Comparison of ENCODE assay signal across 14 mouse cellular contexts in the genomic region with DNA sequence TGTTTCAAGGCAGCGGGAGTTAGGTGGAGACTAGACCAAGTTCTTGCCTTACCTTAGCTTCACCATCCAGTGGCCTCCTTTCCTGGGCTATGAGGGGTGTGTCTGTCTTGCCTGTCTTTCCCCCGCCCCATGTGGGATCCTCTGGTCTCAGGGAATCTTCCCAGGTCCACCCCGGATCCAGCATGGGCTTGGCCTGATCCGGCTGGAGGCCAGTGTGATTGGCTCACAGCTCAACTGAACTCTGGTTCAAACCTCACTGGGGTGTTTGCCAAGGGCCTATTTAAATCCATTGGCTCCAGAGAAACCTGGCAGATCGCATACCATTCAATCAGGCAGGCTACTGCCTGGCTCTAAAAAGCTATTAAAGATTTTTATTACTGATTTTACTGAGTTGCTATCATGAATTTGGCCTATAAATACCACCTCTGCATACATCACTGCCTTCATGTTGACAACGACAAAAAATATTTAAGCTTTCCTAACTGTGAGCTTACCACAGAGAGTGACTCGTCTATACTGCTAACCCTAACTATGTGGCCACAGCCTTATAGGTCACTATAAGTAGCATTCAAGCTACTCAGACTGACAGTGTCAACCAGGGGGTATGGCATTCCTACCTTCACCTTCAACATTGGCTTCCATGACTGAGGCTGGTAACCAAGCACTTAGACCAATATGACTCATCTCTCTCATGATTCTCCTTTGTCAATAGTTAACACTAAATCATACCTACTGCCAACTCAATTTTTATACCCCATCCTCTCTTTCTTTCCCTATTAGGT. TPM values are rescaled to one million over a fixed set of nuclear protein-coding genes. Genes with fewer than 3 reads are reported as not detected.
A peak's percentile ranks its signal among the peaks of the same experiment; 100 is the strongest.
DNase-seq lines count a peak whose midpoint lies in the region; ATAC-seq lines count a peak whose summit lies in the region.
"Had no signal": no experiment of that assay in that cellular context is flagged by ENCODE, and none has a peak within 500 bp of the region (broad histone marks: within the 10 kb centered on the region; RNA-seq: fewer than 3 reads in every experiment).

No protein-coding gene starts in this region.

- ATAC-seq in midbrain, embryonic 11.5 days (ENCODE audit: low FRiP score), result no peak
- no peak for ATAC-seq in neural tube, embryonic 15.5 days (ENCODE audit: low FRiP score)
- ATAC-seq: activated CD4-positive, CD25-positive, alpha-beta regulatory T cell, adult 4 months had no signal

- intact Hi-C loops in gastrocnemius, postnatal 14 days (cut with DNase I; ENCODE audit: low total_unique reads), result no loop called here
- intact Hi-C loops in left cerebral cortex, postnatal 14 days (cut with DNase I), result no loop called here

- H3K27me3 ChIP-seq in midbrain, embryonic 10.5 days (ENCODE audit: low read depth, poor library complexity, severe bottlenecking), result no peaks in the 10 kb centered on the region
- no peaks in the 10 kb centered on the region for H3K27me3 ChIP-seq in midbrain, embryonic 11.5 days (ENCODE audit: control insufficient read depth, insufficient read depth, low read length)
- no peaks in the 10 kb centered on the region for H3K27me3 ChIP-seq in neural tube, embryonic 15.5 days (replicated peaks)
- H3K27me3 ChIP-seq: CH12.LX; lung, embryonic 15.5 days had no signal

- peak; percentile 13 for DNase-seq in gastrocnemius, postnatal 14 days
- no peak for DNase-seq in gastrocnemius, postnatal 4 days (ENCODE audit: low spot score in 2 of 2)
- DNase-seq in midbrain, embryonic 10.5 days (ENCODE audit: low spot score), result no peak
- no peak for DNase-seq in midbrain, embryonic 11.5 days (ENCODE audit: low spot score, missing footprints)
- DNase-seq in cerebellum, adult 9-11 months, result peak; percentile 16
- peak; percentile 45 to 49 for DNase-seq in kidney, postnatal 36 days
- DNase-seq in left cerebral cortex, postnatal 14 days (ENCODE audit: low spot score in 2 of 2), result no peak
- DNase-seq: right cerebral cortex, postnatal 14 days had no signal

- H3K4me3 ChIP-seq in midbrain, embryonic 10.5 days, result no peak overlapping the region
- no peak overlapping the region for H3K4me3 ChIP-seq in midbrain, embryonic 11.5 days (ENCODE audit: low read depth, low read length)
- H3K4me3 ChIP-seq in neural tube, embryonic 15.5 days (replicated peaks), result no peak overlapping the region
- H3K4me3 ChIP-seq: hindbrain, embryonic 13.5 days; lung, embryonic 15.5 days; midbrain, embryonic 13.5 days had no signal

- H3K4me1 ChIP-seq in midbrain, embryonic 10.5 days, result peaks cover 43% of the 10 kb centered on the region
- H3K4me1 ChIP-seq in midbrain, embryonic 11.5 days (ENCODE audit: control insufficient read depth, insufficient read depth, low read length), result peaks cover 25% of the 10 kb centered on the region
- peaks cover 16% of the 10 kb centered on the region for H3K4me1 ChIP-seq in neural tube, embryonic 15.5 days

- no peak overlapping the region for H3K4me2 ChIP-seq in midbrain, embryonic 11.5 days
- H3K4me2 ChIP-seq in neural tube, embryonic 15.5 days, result no peak overlapping the region
- H3K4me2 ChIP-seq: hindbrain, embryonic 13.5 days; lung, embryonic 15.5 days; midbrain, embryonic 13.5 days had no signal

- no peaks in the 10 kb centered on the region for H3K9me3 ChIP-seq in midbrain, embryonic 10.5 days (replicated peaks)
- H3K9me3 ChIP-seq in midbrain, embryonic 11.5 days (ENCODE audit: control insufficient read depth, low read length), result no peaks in the 10 kb centered on the region
- no peaks in the 10 kb centered on the region for H3K9me3 ChIP-seq in neural tube, embryonic 15.5 days (replicated peaks)
- H3K9me3 ChIP-seq: hindbrain, embryonic 13.5 days; lung, embryonic 15.5 days; midbrain, embryonic 13.5 days had no signal

- H3K9ac ChIP-seq in midbrain, embryonic 11.5 days (ENCODE audit: low read length), result no peak overlapping the region
- H3K9ac ChIP-seq in neural tube, embryonic 15.5 days (replicated peaks), result no peak overlapping the region
- H3K9ac ChIP-seq: hindbrain, embryonic 13.5 days; lung, embryonic 15.5 days; midbrain, embryonic 13.5 days had no signal

- 87% methylated on average over 7 of the region's 7 CpGs for WGBS in midbrain, embryonic 10.5 days
- 85% methylated on average over 7 of the region's 7 CpGs for WGBS in midbrain, embryonic 11.5 days
- WGBS in neural tube, embryonic 15.5 days, result 88% methylated on average over 7 of the region's 7 CpGs

- peak overlapping the region; percentile 59 for H3K27ac ChIP-seq in midbrain, embryonic 10.5 days (replicated peaks)
- H3K27ac ChIP-seq in midbrain, embryonic 11.5 days (ENCODE audit: low read depth, low read length), result no peak overlapping the region
- H3K27ac ChIP-seq in neural tube, embryonic 15.5 days (replicated peaks), result no peak overlapping the region
- H3K27ac ChIP-seq: hindbrain, embryonic 13.5 days; lung, embryonic 15.5 days; midbrain, embryonic 13.5 days had no signal

- peaks cover 4% of the 10 kb centered on the region; the same call in 1 of the 2 replicates for H3K36me3 ChIP-seq in midbrain, embryonic 10.5 days
- H3K36me3 ChIP-seq in midbrain, embryonic 11.5 days (ENCODE audit: control insufficient read depth, insufficient read depth, low read length), result no peaks in the 10 kb centered on the region
- H3K36me3 ChIP-seq in neural tube, embryonic 15.5 days, result no peaks in the 10 kb centered on the region
- H3K36me3 ChIP-seq: hindbrain, embryonic 13.5 days; lung, embryonic 15.5 days; midbrain, embryonic 13.5 days had no signal

RNA-seq across cellular contexts. Expression of a gene that starts 56.1 kb away (rescaled TPM):
- total RNA-seq in gastrocnemius, postnatal 14 days (2021), result under 1 TPM; 0.64 to 0.86 TPM
- 1 to 10 TPM; 2.6 to 3.2 TPM for total RNA-seq in gastrocnemius, postnatal 4 days (2021)
- 42.9 and 47.4 TPM in 2 replicates for polyA plus RNA-seq in midbrain, embryonic 10.5 days (2016; fragmentation: Nextera tagmentation; extraction: Ambion mirVana)
- 34.7 and 42.7 TPM in 2 replicates for polyA plus RNA-seq in midbrain, embryonic 11.5 days (2014; fragmentation: Nextera tagmentation; extraction: Ambion mirVana)
- 3.7 and 11.5 TPM in 2 replicates for polyA plus RNA-seq in neural tube, embryonic 15.5 days (2015; fragmentation: Nextera tagmentation; extraction: Ambion mirVana)
- 1 to 10 TPM; 1.6 to 1.9 TPM for total RNA-seq in left cerebral cortex, postnatal 14 days (2021)
- total RNA-seq: CH12.LX had no signal

Comparison
In these comparisons a context has a peak if more than half of its experiments do, and no peak if none do; other contexts are left out.
1. DNase-seq: peak in gastrocnemius, postnatal 14 days (single experiment), cerebellum, adult 9-11 months (single experiment) and kidney, postnatal 36 days (2 of 2); none in gastrocnemius, postnatal 4 days (0 of 2), midbrain, embryonic 10.5 days (single experiment), midbrain, embryonic 11.5 days (single experiment) and left cerebral cortex, postnatal 14 days (0 of 2).